Mouse (Mus musculus): ENCODE measurements around the gene Olfr957.

Gene Olfr957

GRCm38 (mm10) chr9:39515531-39515930 is at the start of gene Olfr957:
Olfr957 (minus strand) TSS chr9:39515809.
- no peak for DNase-seq

- DNase-seq = no peak
Observed at GRCm38 (mm10) chr9:39558349-39558647, 42.7 kb upstream of the Olfr957 start.

- peak in 1 of 2 experiments; percentile 7 for DNase-seq
Observed at GRCm38 (mm10) chr9:39557529-39558348, 42.1 kb upstream of the Olfr957 start.

- DNase-seq = peak; percentile 66 to 68
Observed at GRCm38 (mm10) chr9:39553946-39554345, 38.3 kb upstream of the Olfr957 start, which contains the start of gene Olfr958. Olfr958 (minus strand) TSS chr9:39554054.

- DNase-seq = peak in 1 of 2 experiments; percentile 16
Observed at GRCm38 (mm10) chr9:39550806-39551205, 35.2 kb upstream of the Olfr957 start.

- DNase-seq = no peak
Observed at GRCm38 (mm10) chr9:39523616-39524285, 8.1 kb upstream of the Olfr957 start.

- no peak for DNase-seq
Observed at GRCm38 (mm10) chr9:39518595-39518994, 3.0 kb upstream of the Olfr957 start.

GRCm38 (mm10) chr9:39509412-39509811 is 6.2 kb downstream of the Olfr957 start:
- no peak for DNase-seq

- peak; percentile 85 to 89 for DNase-seq
Observed at GRCm38 (mm10) chr9:39508998-39509397, 6.6 kb downstream of the Olfr957 start.

- DNase-seq = no peak
Observed at GRCm38 (mm10) chr9:39493895-39494294, 21.7 kb downstream of the Olfr957 start, which contains the start of gene Olfr44. Olfr44 (minus strand) TSS chr9:39493995.

GRCm38 (mm10) chr9:39471844-39472243 is 43.8 kb downstream of the Olfr957 start, which contains the start of gene Olfr955:
Olfr955 (minus strand) TSS chr9:39471944.
- DNase-seq = no peak

Measured in cerebellum, postnatal 10 days (tissue).